Comparison of ENCODE assay signal across 19 mouse cellular contexts in genomic region chr9:32443115-32443514, GRCm38 (mm10).
DNase-seq lines count a peak whose midpoint lies in the region; ATAC-seq lines count a peak whose summit lies in the region.
"Had no signal": no experiment of that assay in that cellular context is flagged by ENCODE, and none has a peak within 500 bp of the region (broad histone marks: within the 10 kb centered on the region; RNA-seq: fewer than 3 reads in every experiment).

No protein-coding gene starts in this region.

- H3K27ac ChIP-seq in heart, embryonic 13.5 days (replicated peaks): peak overlapping the region; percentile 75
- H3K27ac ChIP-seq in embryonic facial prominence, embryonic 14.5 days (replicated peaks; ENCODE audit: low read depth, low read length): peak overlapping the region; percentile 71
- H3K27ac ChIP-seq in intestine, embryonic 16.5 days (ENCODE audit: low read length): no peak overlapping the region
- H3K27ac ChIP-seq: gastrocnemius, adult 2 months; layer of hippocampus, adult 2 months; stomach, embryonic 15.5 days had no signal

- no peak for ATAC-seq in heart, embryonic 13.5 days (ENCODE audit: extremely low read depth, insufficient number of reproducible peaks, low FRiP score, low TSS enrichment)
- ATAC-seq in megakaryocyte, adult 5-6 weeks (ENCODE audit: poor library complexity, severe bottlenecking): no peak
- ATAC-seq in embryonic facial prominence, embryonic 14.5 days (ENCODE audit: low read depth): no peak
- no peak for ATAC-seq in intestine, embryonic 16.5 days
- ATAC-seq: forebrain, postnatal 0 days had no signal

- no peaks in the 10 kb centered on the region for H3K9me3 ChIP-seq in heart, embryonic 13.5 days
- no peaks in the 10 kb centered on the region for H3K9me3 ChIP-seq in megakaryocyte, embryonic 14.5 days
- H3K9me3 ChIP-seq in embryonic facial prominence, embryonic 14.5 days (ENCODE audit: control insufficient read depth, low read length): no peaks in the 10 kb centered on the region
- no peaks in the 10 kb centered on the region for H3K9me3 ChIP-seq in intestine, embryonic 16.5 days (ENCODE audit: control insufficient read depth, low read length)
- H3K9me3 ChIP-seq: neural tube, embryonic 13.5 days; stomach, embryonic 15.5 days had no signal

- H3K4me3 ChIP-seq in heart, embryonic 13.5 days: no peak overlapping the region
- H3K4me3 ChIP-seq in megakaryocyte, embryonic 14.5 days (replicated peaks): peak overlapping the region; percentile 2
- no peak overlapping the region for H3K4me3 ChIP-seq in embryonic facial prominence, embryonic 14.5 days (ENCODE audit: low read depth, low read length)
- no peak overlapping the region for H3K4me3 ChIP-seq in intestine, embryonic 16.5 days (ENCODE audit: low read length)
- H3K4me3 ChIP-seq: erythroblast, embryonic 14.5 days; gastrocnemius, adult 2 months; layer of hippocampus, adult 2 months; neural tube, embryonic 13.5 days; stomach, embryonic 15.5 days had no signal

- no peak overlapping the region for H3K4me2 ChIP-seq in heart, embryonic 13.5 days
- no peak overlapping the region for H3K4me2 ChIP-seq in embryonic facial prominence, embryonic 14.5 days (ENCODE audit: low read depth, low read length)
- no peak overlapping the region for H3K4me2 ChIP-seq in intestine, embryonic 16.5 days (ENCODE audit: low read depth, low read length)
- H3K4me2 ChIP-seq: neural tube, embryonic 13.5 days; stomach, embryonic 15.5 days had no signal

- no peak for DNase-seq in heart, adult 8-10 months (ENCODE audit: low spot score)
- no peak for DNase-seq in embryonic facial prominence, embryonic 14.5 days (ENCODE audit: low spot score)
- DNase-seq in spleen, adult 18-20 months: no peak
- DNase-seq: adrenal gland, postnatal 25 days; cerebellum, adult 2 months; forebrain, postnatal 0 days; gastrocnemius, adult 2 months; kidney, adult 11 months; kidney, postnatal 10 days; lung, postnatal 10 days; thymus, adult 2 months had no signal

- H3K4me1 ChIP-seq in heart, embryonic 13.5 days: peaks cover 12% of the 10 kb centered on the region
- peaks cover 78% of the 10 kb centered on the region for H3K4me1 ChIP-seq in megakaryocyte, embryonic 14.5 days
- H3K4me1 ChIP-seq in embryonic facial prominence, embryonic 14.5 days (ENCODE audit: control insufficient read depth, insufficient read depth, low read length): no peaks in the 10 kb centered on the region; the same call in 1 of the 2 replicates
- H3K4me1 ChIP-seq in intestine, embryonic 16.5 days (ENCODE audit: control insufficient read depth, insufficient read depth, low read length): no peaks in the 10 kb centered on the region
- H3K4me1 ChIP-seq: neural tube, embryonic 13.5 days; stomach, embryonic 15.5 days had no signal

- H3K27me3 ChIP-seq in heart, embryonic 13.5 days (replicated peaks): no peaks in the 10 kb centered on the region
- H3K27me3 ChIP-seq in megakaryocyte, embryonic 14.5 days (replicated peaks): no peaks in the 10 kb centered on the region
- H3K27me3 ChIP-seq in embryonic facial prominence, embryonic 14.5 days (replicated peaks; ENCODE audit: control insufficient read depth, insufficient read depth, low read length): no peaks in the 10 kb centered on the region
- H3K27me3 ChIP-seq in intestine, embryonic 16.5 days (replicated peaks; ENCODE audit: control insufficient read depth, insufficient read depth, low read length): no peaks in the 10 kb centered on the region
- H3K27me3 ChIP-seq: neural tube, embryonic 13.5 days; stomach, embryonic 15.5 days had no signal

- WGBS in heart, embryonic 13.5 days: 72% methylated on average over 3 of the region's 3 CpGs
- 76% methylated on average over 3 of the region's 3 CpGs for WGBS in embryonic facial prominence, embryonic 14.5 days
- 71% methylated on average over 3 of the region's 3 CpGs for WGBS in intestine, embryonic 16.5 days

- H3K36me3 ChIP-seq in heart, embryonic 13.5 days: peaks cover 24% of the 10 kb centered on the region
- peaks cover 98% of the 10 kb centered on the region for H3K36me3 ChIP-seq in megakaryocyte, embryonic 14.5 days (replicated peaks; ENCODE audit: low read length)
- H3K36me3 ChIP-seq in embryonic facial prominence, embryonic 14.5 days (ENCODE audit: control insufficient read depth, insufficient read depth, low read length): 0 out of 2 replicates have a peak, but pooled peaks cover 4% of the 10 kb centered on the region
- no peaks in the 10 kb centered on the region for H3K36me3 ChIP-seq in intestine, embryonic 16.5 days (ENCODE audit: control insufficient read depth, insufficient read depth, low read length)
- H3K36me3 ChIP-seq: neural tube, embryonic 13.5 days; stomach, embryonic 15.5 days had no signal

- H3K9ac ChIP-seq in heart, embryonic 13.5 days: no peak overlapping the region
- H3K9ac ChIP-seq in embryonic facial prominence, embryonic 14.5 days (ENCODE audit: low read depth, low read length): no peak overlapping the region
- H3K9ac ChIP-seq in intestine, embryonic 16.5 days (ENCODE audit: low read depth, low read length): no peak overlapping the region
- H3K9ac ChIP-seq: forebrain, postnatal 0 days; neural tube, embryonic 13.5 days; stomach, embryonic 15.5 days had no signal
